Mouse (Mus musculus) neural tube, embryonic 13.5 days (tissue): ENCODE results near the gene Cep170b. TPM values are rescaled to one million over a fixed set of nuclear protein-coding genes. Genes with fewer than 3 reads are reported as not detected.
A peak's percentile ranks its signal among the peaks of the same experiment; 100 is the strongest.

Source experiments
- ATAC-seq: fragments of 200-750 bp; cut with Nextera tagmentation; 2 replicates; pipeline ENCODE4 v1.8.0; 2017; ENCODE audit warnings: low read depth, mild to moderate bottlenecking, moderate TSS enrichment, moderate library complexity
- H3K27ac ChIP-seq: fragments of 300-500 bp; sonication (generic); replicated peaks from 2 replicates; pipeline ENCODE4 v1.5.1; 2015; ENCODE audit warnings: moderate library complexity, mild to moderate bottlenecking, inconsistent platforms
- H3K27me3 ChIP-seq: fragments of 300-500 bp; sonication (generic); 2 replicates; pipeline ENCODE4 v1.6.1; 2015; ENCODE audit warnings: mild to moderate bottlenecking, inconsistent platforms
- H3K36me3 ChIP-seq: fragments of 300-500 bp; sonication (generic); 2 replicates; pipeline ENCODE4 v1.6.1; 2015; ENCODE audit warnings: mild to moderate bottlenecking, inconsistent platforms
- H3K4me1 ChIP-seq: fragments of 300-500 bp; sonication (generic); replicated peaks from 2 replicates; pipeline ENCODE4 v1.6.1; 2015; ENCODE audit warnings: inconsistent platforms
- H3K4me2 ChIP-seq: fragments of 300-500 bp; sonication (generic); 2 replicates; pipeline ENCODE4 v1.6.1; 2015; ENCODE audit warnings: inconsistent platforms, mild to moderate bottlenecking, moderate library complexity
- H3K4me3 ChIP-seq: fragments of 300-500 bp; sonication (generic); 2 replicates; pipeline ENCODE4 v1.5.1; 2015; ENCODE audit warnings: mild to moderate bottlenecking, inconsistent platforms
- H3K9ac ChIP-seq: fragments of 300-500 bp; sonication (generic); 2 replicates; pipeline ENCODE4 v1.6.1; 2015; ENCODE audit warnings: moderate library complexity, mild to moderate bottlenecking, inconsistent platforms
- H3K9me3 ChIP-seq: fragments of 300-500 bp; sonication (generic); 2 replicates; pipeline ENCODE4 v1.6.1; 2016; ENCODE audit warnings: inconsistent platforms
- WGBS: fragments of 180-500 bp; shearing (Covaris S2); methylation state at CpG from one replicate; pipeline ENCODE4 v1.1.7; 2015; 5-methylcytosine and 5-hydroxymethylcytosine counted together
- microRNA-seq: library from miRNA; unstranded; fragments of <30 nt; microRNA quantifications from one replicate; pipeline ENCODE4, GENCODE M21; 2016
- polyA plus RNA-seq: library from polyadenylated mRNA; unstranded; fragments of >200 nt; fragmentation: Nextera tagmentation; extraction: Ambion mirVana; gene quantifications from 2 replicates; pipeline ENCODE4 v1.2.1, GENCODE M21; 2015

The Cep170b gene
- polyA plus RNA-seq, 1 experiment from 2014 or later, result 26.9 TPM

DNA sequence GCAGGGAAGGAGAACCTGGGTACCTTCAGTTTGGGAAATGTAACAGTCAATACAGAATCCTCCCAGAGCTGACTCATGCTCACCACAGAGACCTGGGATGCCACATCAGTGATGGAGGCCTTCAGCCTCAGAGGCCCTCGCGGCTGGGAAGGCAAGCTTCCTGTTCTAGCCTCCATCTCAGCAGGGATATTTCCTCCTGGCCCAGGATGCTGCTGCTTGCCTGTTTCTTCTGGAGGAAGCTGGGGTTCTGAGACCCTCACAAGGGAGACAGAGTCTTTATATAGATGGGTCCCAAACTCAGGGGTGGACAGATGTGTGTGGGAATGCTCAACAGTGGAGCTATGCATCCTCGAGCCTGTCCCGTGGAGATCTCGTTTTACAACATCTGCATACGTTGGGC is 53.8 kb downstream of the Cep170b start:
- Histone ChIP-seq H3K4me2 (no peak overlapping the region), H3K9me3 (peaks cover 7% of the 10 kb centered on the region), H3K36me3 (no peaks in the 10 kb centered on the region), H3K9ac (no peak overlapping the region), H3K27ac (no peak overlapping the region), H3K4me3 (no peak overlapping the region), H3K4me1 (no peaks in the 10 kb centered on the region), H3K27me3 (no peaks in the 10 kb centered on the region)
- 83% methylated on average over 6 of the region's 6 CpGs for WGBS
- no peak for ATAC-seq

DNA sequence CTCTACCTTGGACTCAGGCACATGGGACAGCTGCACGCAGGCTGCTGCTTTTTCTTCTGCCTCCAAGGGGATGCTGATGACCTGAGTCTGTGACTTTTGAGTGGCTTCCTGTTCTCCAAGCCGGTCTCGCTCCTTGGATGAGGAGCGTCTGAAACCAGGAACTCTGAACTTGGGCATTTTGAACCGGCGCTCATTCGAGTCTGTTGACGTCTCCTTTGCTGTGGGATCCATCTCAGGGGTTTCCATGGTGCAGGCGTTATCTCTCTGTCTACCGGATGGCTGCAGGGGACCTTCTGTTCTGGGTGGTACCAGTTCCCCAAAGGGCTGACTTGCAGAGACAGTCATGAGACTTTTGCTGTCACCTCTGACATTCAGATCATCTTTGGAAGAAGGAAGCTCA is 54.2 kb downstream of the Cep170b start:
- WGBS, result 88% methylated on average over 10 of the region's 10 CpGs
- no peak overlapping the region for H3K4me3 ChIP-seq
- H3K27ac ChIP-seq, result no peak overlapping the region
- H3K36me3 ChIP-seq, result no peaks in the 10 kb centered on the region
- no peak overlapping the region for H3K4me2 ChIP-seq
- no peak overlapping the region for H3K9ac ChIP-seq
- no peak for ATAC-seq
- peaks cover 7% of the 10 kb centered on the region for H3K9me3 ChIP-seq
- no peaks in the 10 kb centered on the region for H3K4me1 ChIP-seq
- no peaks in the 10 kb centered on the region for H3K27me3 ChIP-seq

DNA sequence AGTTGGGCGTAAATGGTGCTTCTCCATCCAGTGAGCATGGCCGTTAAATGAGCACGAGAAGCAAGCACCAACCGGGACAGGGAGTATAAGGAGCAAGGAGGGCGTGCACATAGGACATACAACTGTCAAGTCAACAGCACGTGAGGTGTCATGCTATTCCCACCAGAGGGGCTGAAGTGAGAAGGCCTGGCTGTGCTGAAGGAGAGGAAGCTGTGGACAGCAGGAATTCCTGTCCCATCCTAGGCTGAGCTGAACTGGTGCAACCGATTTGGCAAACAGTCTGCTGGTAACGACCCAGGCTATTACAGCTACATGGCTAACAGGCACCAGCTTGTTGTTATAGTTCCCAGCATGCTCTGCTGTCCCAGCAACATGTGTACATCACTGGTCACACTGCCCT is 70.8 kb downstream of the Cep170b start:
- Histone ChIP-seq H3K27me3 (no peaks in the 10 kb centered on the region), H3K36me3 (no peaks in the 10 kb centered on the region), H3K9me3 (no peaks in the 10 kb centered on the region), H3K27ac (no peak overlapping the region), H3K4me1 (peaks cover 14% of the 10 kb centered on the region), H3K4me2 (no peak overlapping the region), H3K4me3 (no peak overlapping the region), H3K9ac (no peak overlapping the region)
- WGBS, result 78% methylated on average over 8 of the region's 8 CpGs
- ATAC-seq, result no peak

DNA sequence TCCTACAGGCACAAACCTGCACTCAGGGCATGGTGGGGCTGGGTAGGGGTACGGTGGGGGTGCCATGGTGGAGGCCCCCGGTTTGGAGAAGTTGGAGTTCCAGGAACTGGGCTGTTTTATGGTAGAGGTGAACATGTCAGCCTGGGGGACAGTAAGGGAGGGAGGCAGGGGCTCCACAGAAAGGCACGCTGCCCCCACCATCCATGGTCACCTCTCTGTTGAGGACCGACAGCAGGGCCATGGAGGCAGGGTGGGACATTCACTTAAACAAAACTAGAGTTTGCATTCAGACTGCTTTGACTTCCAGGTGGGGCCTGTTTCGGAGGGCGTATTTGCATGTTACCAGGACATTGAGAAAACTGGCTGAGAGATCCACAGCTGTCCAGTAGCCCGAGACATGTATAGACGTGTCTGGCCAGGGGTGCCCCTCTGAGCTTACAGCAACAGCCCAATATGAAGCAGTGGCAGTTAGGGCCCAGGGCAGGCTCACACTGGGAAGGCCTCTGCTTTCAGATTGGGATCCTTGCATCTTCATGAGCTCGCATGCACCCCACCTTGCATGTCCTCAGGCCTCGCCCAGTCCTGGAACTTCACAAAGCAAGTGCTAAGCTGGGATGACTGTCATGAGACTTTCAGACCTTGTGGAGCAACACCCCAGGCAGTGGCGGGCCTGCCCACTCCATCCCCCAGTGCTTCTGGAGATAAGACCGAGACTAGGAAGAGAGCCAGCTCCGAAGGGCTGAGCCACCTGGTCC is 73.5 kb downstream of the Cep170b start:
- Histone ChIP-seq H3K27ac (no peak overlapping the region), H3K4me2 (no peak overlapping the region), H3K9ac (peak overlapping the region; percentile 34; the same call in 1 of the 2 replicates), H3K27me3 (0 out of 2 replicates have a peak, but pooled peaks cover under 1% of the 10 kb centered on the region), H3K36me3 (no peaks in the 10 kb centered on the region), H3K9me3 (no peaks in the 10 kb centered on the region), H3K4me1 (peaks cover 28% of the 10 kb centered on the region), H3K4me3 (no peak overlapping the region)
- ATAC-seq, result no peak
- 77% methylated on average over 13 of the region's 13 CpGs for WGBS

DNA sequence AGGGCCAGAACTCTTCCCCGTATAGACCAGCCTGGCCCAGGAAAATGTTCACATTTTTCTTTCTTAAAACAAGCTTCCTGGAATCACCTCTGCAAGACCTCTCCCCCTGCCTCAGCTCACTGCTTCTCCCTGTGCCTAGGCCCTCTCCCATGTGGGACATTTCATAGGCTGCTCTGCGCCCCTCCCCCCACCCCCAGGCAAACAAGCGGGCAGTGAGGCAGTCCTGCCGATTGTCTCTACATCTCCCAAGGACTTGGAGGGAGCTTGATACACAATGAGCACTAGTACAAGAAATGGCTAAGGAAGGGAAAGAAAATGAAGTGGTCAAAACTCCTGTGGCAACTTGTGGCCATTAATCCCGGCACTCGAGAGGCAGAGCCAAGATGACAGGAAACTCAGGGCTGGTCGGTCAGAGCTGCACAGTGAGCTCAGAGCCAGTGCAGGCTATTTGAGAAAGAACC is 74.1 kb downstream of the Cep170b start:
- Histone ChIP-seq H3K9me3 (no peaks in the 10 kb centered on the region), H3K4me1 (peaks cover 28% of the 10 kb centered on the region), H3K36me3 (no peaks in the 10 kb centered on the region), H3K27ac (no peak overlapping the region), H3K27me3 (peaks cover 7% of the 10 kb centered on the region; the same call in 1 of the 2 replicates), H3K4me2 (no peak overlapping the region), H3K4me3 (no peak overlapping the region), H3K9ac (peak overlapping the region; percentile 34; the same call in 1 of the 2 replicates)
- WGBS, result 32% methylated on average over 7 of the region's 7 CpGs
- no peak for ATAC-seq

DNA sequence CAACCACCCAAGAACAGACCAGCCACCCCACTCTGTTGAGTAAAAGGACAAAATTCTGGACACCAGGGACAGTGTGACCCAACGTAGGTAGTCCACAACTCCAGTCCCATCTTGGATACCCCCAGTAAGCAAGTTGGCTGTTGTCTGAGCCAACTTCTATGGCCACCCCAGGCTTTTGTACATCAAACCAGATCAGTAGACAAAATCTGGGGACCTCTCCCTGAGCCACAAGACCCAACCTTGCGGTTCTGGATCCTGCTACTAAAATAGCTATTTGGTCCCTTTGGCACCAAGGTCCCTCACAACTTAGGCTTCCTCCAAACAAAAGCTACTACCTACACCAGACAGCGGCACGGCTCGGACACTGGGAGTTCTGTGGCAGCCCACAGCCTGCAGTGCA is 74.7 kb downstream of the Cep170b start:
- H3K9me3 ChIP-seq, result no peaks in the 10 kb centered on the region
- ATAC-seq, result no peak
- H3K4me3 ChIP-seq, result no peak overlapping the region
- H3K9ac ChIP-seq, result no peak overlapping the region
- no peak overlapping the region for H3K27ac ChIP-seq
- H3K27me3 ChIP-seq, result peaks cover 12% of the 10 kb centered on the region; the same call in 1 of the 2 replicates
- WGBS, result 82% methylated on average over 5 of the region's 5 CpGs
- peaks cover 28% of the 10 kb centered on the region for H3K4me1 ChIP-seq
- no peak overlapping the region for H3K4me2 ChIP-seq
- H3K36me3 ChIP-seq, result no peaks in the 10 kb centered on the region

DNA sequence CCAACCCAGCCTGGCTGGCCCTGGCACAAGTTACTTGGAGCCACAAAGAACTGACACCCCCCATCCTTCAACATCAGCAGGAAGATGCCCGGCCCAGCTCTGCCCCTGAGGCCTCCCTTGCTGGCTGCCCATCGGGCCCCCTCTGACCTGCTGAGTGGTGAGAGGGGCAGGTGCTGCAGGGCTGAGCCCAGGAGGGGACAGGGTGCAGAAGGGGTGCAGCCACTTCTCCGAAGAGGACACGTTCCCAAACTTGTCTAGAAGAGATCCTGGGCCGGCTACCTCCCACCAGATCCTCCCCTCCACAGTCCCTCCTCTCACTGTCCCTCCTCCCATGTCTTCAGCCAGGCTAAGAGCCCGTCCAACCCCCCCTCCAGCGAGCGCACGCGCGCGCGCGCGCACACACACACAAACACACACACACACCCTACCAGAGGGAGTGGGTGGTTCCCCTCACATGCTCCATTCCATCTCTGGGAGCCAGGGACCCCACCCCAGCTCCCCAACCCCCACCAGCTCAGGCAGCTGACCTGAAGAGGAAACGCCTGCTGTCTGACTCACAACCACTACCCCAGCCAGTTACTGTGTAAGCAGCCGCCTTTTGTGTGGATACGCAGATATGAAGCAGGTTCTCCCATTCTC is 75.3 kb downstream of the Cep170b start:
- H3K36me3 ChIP-seq, result no peaks in the 10 kb centered on the region
- no peak for ATAC-seq
- H3K27ac ChIP-seq, result no peak overlapping the region
- H3K4me1 ChIP-seq, result peaks cover 28% of the 10 kb centered on the region
- WGBS, result 71% methylated on average over 18 of the region's 18 CpGs
- no peak overlapping the region for H3K9ac ChIP-seq
- no peak overlapping the region for H3K4me3 ChIP-seq
- no peak overlapping the region for H3K4me2 ChIP-seq
- no peaks in the 10 kb centered on the region for H3K9me3 ChIP-seq
- H3K27me3 ChIP-seq, result peaks cover 18% of the 10 kb centered on the region

Small RNA genes within 50 kb of the gene (microRNA-seq; reads per million reads assigned to microRNA genes)
- 0.59 reads per million for gene Mir6940

Other genes starting within 250 kb of the Cep170b start
- 0.27 and 0.30 TPM in 2 replicates for gene A530016L24Rik, start 231.0 kb upstream of the Cep170b start, polyA plus RNA-seq
- gene Tmem179, start 203.7 kb upstream of the Cep170b start, polyA plus RNA-seq, result 35.3 and 36.6 TPM in 2 replicates
- gene Inf2, start 131.7 kb upstream of the Cep170b start, polyA plus RNA-seq, result 1.4 and 1.5 TPM in 2 replicates
- 3.2 and 3.6 TPM in 2 replicates for gene Adssl1, start 100.4 kb upstream of the Cep170b start, polyA plus RNA-seq
- gene Siva1, start 75.8 kb upstream of the Cep170b start, polyA plus RNA-seq, result 66.3 and 75.0 TPM in 2 replicates
- 73.4 and 101 TPM in 2 replicates for gene Akt1, start 45.6 kb upstream of the Cep170b start, polyA plus RNA-seq
- 2.1 TPM in 2 replicates for gene Zbtb42, start 41.6 kb upstream of the Cep170b start, polyA plus RNA-seq
- 6.7 and 8.6 TPM in 2 replicates for gene Pld4, start 40.2 kb downstream of the Cep170b start, polyA plus RNA-seq
- gene Ahnak2, start 82.2 kb downstream of the Cep170b start, polyA plus RNA-seq, result 2.8 and 2.9 TPM in 2 replicates
- gene Clba1, start 88.5 kb downstream of the Cep170b start, polyA plus RNA-seq, result 20.2 and 21.1 TPM in 2 replicates
- gene Cdca4, start 109.0 kb downstream of the Cep170b start, polyA plus RNA-seq, result 46.9 and 56.1 TPM in 2 replicates
- gene Gpr132, start 147.8 kb downstream of the Cep170b start, polyA plus RNA-seq, result not detected in 2 replicates
- 8.6 and 9.6 TPM in 2 replicates for gene Jag2, start 209.3 kb downstream of the Cep170b start, polyA plus RNA-seq
- 55.1 and 74.8 TPM in 2 replicates for gene Nudt14, start 221.7 kb downstream of the Cep170b start, polyA plus RNA-seq